Comparison of ENCODE assay signal across 8 mouse cellular contexts in the genomic region with DNA sequence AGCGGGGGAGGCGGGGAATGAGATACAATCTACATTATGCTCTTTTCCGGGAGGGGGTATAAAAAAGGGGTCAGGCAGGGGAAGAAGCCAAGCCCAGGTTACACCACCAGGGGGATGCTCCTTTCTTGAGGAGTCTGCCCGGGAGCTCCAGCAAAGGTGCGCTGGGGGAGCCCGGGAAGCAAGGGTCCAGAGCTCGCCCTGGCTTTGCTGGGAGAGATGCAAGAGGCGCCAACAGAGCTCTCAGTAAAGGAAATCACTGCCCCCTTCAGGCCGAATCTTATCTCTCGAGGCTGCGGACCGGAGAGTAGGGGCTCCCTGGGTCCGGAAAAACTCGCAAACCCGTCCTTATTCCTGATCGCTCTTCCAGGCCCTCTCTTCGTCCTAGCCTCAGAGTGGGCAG. TPM values are rescaled to one million over a fixed set of nuclear protein-coding genes. Genes with fewer than 3 reads are reported as not detected.
DNase-seq lines count a peak whose midpoint lies in the region; ATAC-seq and TF ChIP-seq lines count a peak whose summit lies in the region.

No protein-coding gene starts in this region.

- TF ChIP-seq CTCF in ES-Bruce4 (IDR thresholded peaks at IDR 0.05; ENCODE audit: low read depth, low read length) = peak; percentile 45

- no peak overlapping the region for H3K9ac ChIP-seq in ES-Bruce4 (ENCODE audit: low read depth, poor library complexity, severe bottlenecking)
- H3K9ac ChIP-seq in embryonic facial prominence, embryonic 12.5 days = no peak overlapping the region
- no peak overlapping the region for H3K9ac ChIP-seq in intestine, embryonic 15.5 days
- H3K9ac ChIP-seq in neural tube, embryonic 15.5 days (replicated peaks) = peak overlapping the region; percentile 89

- DNase-seq in WW6 (ENCODE audit: low read depth, low spot score) = peak; percentile 50
- peak; percentile 56 for DNase-seq in limb, embryonic 10.5 days (ENCODE audit: low spot score)
- no peak for DNase-seq in natural killer cell, adult 2 months (ENCODE audit: low spot score in 2 of 2)
- DNase-seq in ovary, postnatal 14 days (ENCODE audit: low spot score) = no peak

- H3K27ac ChIP-seq in ES-Bruce4 (ENCODE audit: insufficient read depth, low read length) = no peak overlapping the region
- no peak overlapping the region for H3K27ac ChIP-seq in embryonic facial prominence, embryonic 12.5 days
- no peak overlapping the region for H3K27ac ChIP-seq in intestine, embryonic 15.5 days
- H3K27ac ChIP-seq in limb, embryonic 10.5 days = no peak overlapping the region
- peak overlapping the region; percentile 90 for H3K27ac ChIP-seq in neural tube, embryonic 15.5 days (replicated peaks)

- no peaks in the 10 kb centered on the region for H3K9me3 ChIP-seq in ES-Bruce4 (replicated peaks; ENCODE audit: control insufficient read depth, insufficient read depth, low read length, poor library complexity, severe bottlenecking)
- H3K9me3 ChIP-seq in embryonic facial prominence, embryonic 12.5 days = no peaks in the 10 kb centered on the region
- no peaks in the 10 kb centered on the region for H3K9me3 ChIP-seq in intestine, embryonic 15.5 days
- H3K9me3 ChIP-seq in limb, embryonic 10.5 days (replicated peaks) = no peaks in the 10 kb centered on the region
- H3K9me3 ChIP-seq in neural tube, embryonic 15.5 days (replicated peaks) = no peaks in the 10 kb centered on the region

- TF ChIP-seq EP300 in ES-Bruce4 (IDR thresholded peaks at IDR 0.05; ENCODE audit: insufficient read depth, low read depth, low read length) = no peak

- H3K4me2 ChIP-seq in embryonic facial prominence, embryonic 12.5 days (replicated peaks) = 0 out of 2 replicates have a peak overlapping the region, but pooled peaks have one; percentile 99
- H3K4me2 ChIP-seq in intestine, embryonic 15.5 days (replicated peaks) = peak overlapping the region; percentile 30; the same call in 1 of the 2 replicates
- H3K4me2 ChIP-seq in neural tube, embryonic 15.5 days = peak overlapping the region; percentile 82

- no peaks in the 10 kb centered on the region for H3K36me3 ChIP-seq in ES-Bruce4 (ENCODE audit: control insufficient read depth, insufficient read depth, low read length, poor library complexity, severe bottlenecking)
- no peaks in the 10 kb centered on the region for H3K36me3 ChIP-seq in embryonic facial prominence, embryonic 12.5 days
- H3K36me3 ChIP-seq in intestine, embryonic 15.5 days = no peaks in the 10 kb centered on the region
- H3K36me3 ChIP-seq in limb, embryonic 10.5 days = no peaks in the 10 kb centered on the region
- no peaks in the 10 kb centered on the region for H3K36me3 ChIP-seq in neural tube, embryonic 15.5 days

- 2% methylated on average over 17 of the region's 17 CpGs for WGBS in embryonic facial prominence, embryonic 12.5 days
- WGBS in intestine, embryonic 15.5 days = 1% methylated on average over 17 of the region's 17 CpGs
- 1% methylated on average over 17 of the region's 17 CpGs for WGBS in limb, embryonic 10.5 days
- under 1% methylated on average over 17 of the region's 17 CpGs for WGBS in neural tube, embryonic 15.5 days

- no peak for TF ChIP-seq POLR2A in ES-Bruce4 (IDR thresholded peaks at IDR 0.05; ENCODE audit: insufficient read depth, low read length)

- H3K4me1 ChIP-seq in ES-Bruce4 (ENCODE audit: control insufficient read depth, insufficient read depth, low read length) = no peaks in the 10 kb centered on the region
- peaks cover 9% of the 10 kb centered on the region; the same call in 1 of the 2 replicates for H3K4me1 ChIP-seq in embryonic facial prominence, embryonic 12.5 days
- peaks cover 21% of the 10 kb centered on the region for H3K4me1 ChIP-seq in intestine, embryonic 15.5 days (replicated peaks)
- H3K4me1 ChIP-seq in limb, embryonic 10.5 days = peaks cover 17% of the 10 kb centered on the region
- peaks cover 60% of the 10 kb centered on the region for H3K4me1 ChIP-seq in neural tube, embryonic 15.5 days

- peak overlapping the region; percentile 28; the same call in 1 of the 2 replicates for H3K4me3 ChIP-seq in ES-Bruce4 (ENCODE audit: low read depth, low read length)
- H3K4me3 ChIP-seq in embryonic facial prominence, embryonic 12.5 days = no peak overlapping the region
- H3K4me3 ChIP-seq in intestine, embryonic 15.5 days (replicated peaks) = no peak overlapping the region
- H3K4me3 ChIP-seq in limb, embryonic 10.5 days = no peak overlapping the region
- peak overlapping the region; percentile 71 for H3K4me3 ChIP-seq in neural tube, embryonic 15.5 days (replicated peaks)

- no peak for ATAC-seq in embryonic facial prominence, embryonic 12.5 days (ENCODE audit: insufficient number of reproducible peaks, insufficient read depth, low FRiP score, low TSS enrichment)
- ATAC-seq in intestine, embryonic 15.5 days = 0 out of 2 replicates have a peak, but pooled peaks have one; percentile 42
- peak; percentile 79 for ATAC-seq in neural tube, embryonic 15.5 days (ENCODE audit: low FRiP score)

- peaks cover 11% of the 10 kb centered on the region for H3K27me3 ChIP-seq in ES-Bruce4 (ENCODE audit: control insufficient read depth, insufficient read depth, low read length, poor library complexity, severe bottlenecking)
- H3K27me3 ChIP-seq in embryonic facial prominence, embryonic 12.5 days = peaks cover 77% of the 10 kb centered on the region
- peaks cover 60% of the 10 kb centered on the region for H3K27me3 ChIP-seq in intestine, embryonic 15.5 days (replicated peaks)
- peaks cover 78% of the 10 kb centered on the region for H3K27me3 ChIP-seq in limb, embryonic 10.5 days (ENCODE audit: low read depth, poor library complexity, severe bottlenecking)
- H3K27me3 ChIP-seq in neural tube, embryonic 15.5 days (replicated peaks) = peaks cover 28% of the 10 kb centered on the region

RNA-seq across cellular contexts. Expression of gene Gabbr2, which starts 1.8 kb away (rescaled TPM):
- not detected in 2 replicates for polyA plus RNA-seq in ES-Bruce4 (2011; ENCODE audit: insufficient read depth, insufficient read length, low read depth, missing spikeins)
- 0.35 and 0.48 TPM in 2 replicates for polyA plus RNA-seq in embryonic facial prominence, embryonic 12.5 days (2016; fragmentation: Nextera tagmentation; extraction: Ambion mirVana)
- polyA plus RNA-seq in intestine, embryonic 15.5 days (2015; fragmentation: Nextera tagmentation; extraction: Ambion mirVana) = 0.15 and 0.19 TPM in 2 replicates
- polyA plus RNA-seq in limb, embryonic 10.5 days (2016; fragmentation: Nextera tagmentation; extraction: Ambion mirVana) = 0.04 and 0.10 TPM in 2 replicates
- polyA plus RNA-seq in neural tube, embryonic 15.5 days (2015; fragmentation: Nextera tagmentation; extraction: Ambion mirVana) = 9.2 and 12.5 TPM in 2 replicates

Comparison
In these comparisons a context has a peak if more than half of its experiments do, and no peak if none do; other contexts are left out.
1. H3K4me3 ChIP-seq: peak in ES-Bruce4 (single experiment) and neural tube, embryonic 15.5 days (single experiment); none in embryonic facial prominence, embryonic 12.5 days (single experiment), intestine, embryonic 15.5 days (single experiment) and limb, embryonic 10.5 days (single experiment).
2. DNase-seq: peak in WW6 (single experiment) and limb, embryonic 10.5 days (single experiment); none in natural killer cell, adult 2 months (0 of 2) and ovary, postnatal 14 days (single experiment).
3. H3K4me2 ChIP-seq: peak in every context shown above with its lines; median percentile 99 in embryonic facial prominence, embryonic 12.5 days; 82 in neural tube, embryonic 15.5 days; 30 in intestine, embryonic 15.5 days.